Mouse (Mus musculus): ENCODE data around the gene Olfr49.
A peak's percentile ranks its signal among the peaks of the same experiment; 100 is the strongest.

Olfr49 gene

DNA sequence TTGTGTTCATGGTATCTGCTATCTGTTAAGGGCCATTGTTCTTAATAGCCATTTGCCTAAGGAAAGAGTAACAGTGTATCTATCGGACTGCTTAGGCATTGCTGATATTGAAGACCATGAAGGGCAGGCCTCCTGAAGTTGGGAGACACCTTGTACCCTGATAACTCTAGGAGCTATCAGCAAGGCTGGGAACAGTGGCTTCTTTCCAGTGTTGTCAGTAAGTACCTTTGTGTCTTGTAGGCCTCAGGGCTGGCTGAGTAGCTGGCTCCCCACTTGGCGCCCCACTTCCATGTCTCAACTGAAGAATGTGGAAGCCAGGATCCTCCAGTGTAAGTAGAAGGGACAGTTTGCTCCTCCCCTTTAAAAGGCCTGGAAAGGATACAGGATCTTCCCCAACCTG lies 23.4 kb downstream of the Olfr49 start:
- DNase-seq (ENCODE audit: low read depth): no peak

DNA sequence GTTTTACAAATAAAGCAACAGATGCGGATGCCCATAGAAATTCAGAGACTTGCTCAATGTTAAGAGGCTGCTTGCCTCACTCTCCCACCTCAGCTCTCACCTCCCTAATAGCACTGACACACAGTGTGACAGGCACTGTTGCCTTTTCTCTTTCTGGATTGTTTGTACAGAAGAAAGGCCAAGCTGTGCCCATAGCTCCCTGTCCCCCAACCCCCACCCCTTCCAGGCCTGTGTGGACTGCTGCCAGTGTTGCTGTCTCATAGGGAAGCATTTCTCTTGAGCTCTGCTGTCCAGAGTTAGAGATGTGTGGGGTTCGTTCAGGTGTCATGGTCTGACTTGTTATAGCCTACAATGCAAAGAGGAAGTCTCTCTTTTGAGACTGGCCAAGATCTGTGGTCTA lies 24.5 kb downstream of the Olfr49 start:
- DNase-seq (ENCODE audit: low read depth): no peak

DNA sequence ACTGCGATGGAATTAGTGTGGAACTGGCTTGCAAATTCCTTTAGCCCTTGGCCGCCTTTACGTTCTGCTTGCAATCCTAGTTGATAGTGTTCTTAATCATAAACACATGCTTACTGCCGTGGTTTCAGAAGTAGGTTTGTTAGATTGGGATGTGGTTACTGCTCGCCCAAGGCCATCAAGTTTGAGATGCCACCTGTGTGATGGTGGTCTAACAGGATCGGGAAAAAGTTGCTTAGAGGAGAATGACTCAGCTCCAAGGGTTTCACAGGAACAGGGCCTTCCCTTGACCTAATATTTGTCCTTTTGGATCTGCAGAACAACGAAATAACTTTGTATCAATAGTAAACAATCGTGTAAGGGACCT lies 25.0 kb downstream of the Olfr49 start:
- no peak for DNase-seq (ENCODE audit: low read depth)

DNA sequence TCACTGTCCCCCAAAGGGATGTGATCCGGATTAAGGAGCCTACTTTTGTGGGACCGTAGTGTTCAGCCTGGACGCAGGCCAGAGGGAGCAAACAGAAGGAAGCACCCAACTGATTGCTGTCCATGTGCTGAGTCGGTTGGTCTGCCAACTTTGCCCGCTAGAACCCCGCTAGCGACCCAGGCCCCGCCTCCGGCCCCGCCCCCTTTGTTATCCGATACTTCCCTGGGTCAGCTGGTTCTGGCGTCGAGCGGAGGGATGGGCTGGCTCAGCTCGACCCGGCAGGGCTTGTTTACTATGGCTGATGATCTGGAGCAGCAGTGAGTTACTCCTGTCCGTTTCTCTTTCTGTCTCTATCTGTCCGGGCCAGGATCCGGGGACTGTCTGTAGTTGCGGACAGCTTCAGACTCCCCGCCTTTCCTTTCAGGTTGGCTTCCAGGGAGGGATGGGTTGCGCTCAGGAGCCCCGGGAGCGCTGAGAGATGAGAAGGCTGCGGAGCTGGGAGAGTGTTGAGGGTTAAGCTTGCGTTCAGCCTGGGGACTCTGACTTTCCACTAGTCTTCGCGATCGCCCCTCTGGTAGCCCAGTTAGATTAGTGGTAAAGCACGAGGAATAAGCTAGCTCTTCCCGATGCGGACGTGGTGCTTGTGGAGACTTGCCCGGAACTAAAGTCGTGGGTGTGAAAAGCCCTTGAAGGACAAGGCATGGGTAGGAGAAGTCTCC lies 25.6 kb downstream of the Olfr49 start:
- peak; percentile 81 for DNase-seq (ENCODE audit: low read depth)

DNA sequence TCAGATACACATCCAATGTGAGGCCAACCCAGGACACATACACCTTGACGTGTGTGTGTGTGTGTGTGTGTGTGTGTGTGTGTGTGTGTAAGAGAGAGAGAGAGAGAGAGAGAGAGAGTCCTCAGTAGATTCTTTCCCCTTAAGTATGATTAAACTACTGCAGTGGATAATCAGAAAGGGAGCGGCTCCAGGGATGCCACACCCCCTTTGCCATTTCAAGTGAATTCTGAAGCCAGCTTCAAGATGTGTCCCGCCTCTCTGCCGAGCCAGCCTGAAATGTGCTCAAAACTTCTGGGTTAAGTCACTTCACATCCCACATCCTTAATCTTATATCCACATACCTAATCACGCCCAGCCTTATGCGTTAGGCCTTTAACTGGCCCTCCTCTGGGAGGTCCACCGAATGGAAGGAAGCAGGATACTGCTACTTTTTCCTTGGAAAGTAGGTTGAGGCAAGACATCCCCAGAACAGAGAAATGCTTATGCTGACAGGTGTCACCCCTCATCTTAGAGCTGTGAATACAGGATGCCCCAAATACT lies 26.5 kb downstream of the Olfr49 start:
- DNase-seq (ENCODE audit: low read depth): no peak

GRCm38 (mm10) chr14:54254670-54255202 lies 30.0 kb downstream of the Olfr49 start:
- DNase-seq (ENCODE audit: low read depth): no peak

- peak; percentile 95 for DNase-seq (ENCODE audit: low read depth)
These were observed 30.9 kb downstream of the Olfr49 start, which contains the start of the genes Dad1 and Abhd4 for GRCm38 (mm10) chr14:54253741-54254291. Gene Dad1, minus strand, starts transcription at chr14:54254104. Gene Abhd4, plus strand, starts transcription at chr14:54254188.

DNA sequence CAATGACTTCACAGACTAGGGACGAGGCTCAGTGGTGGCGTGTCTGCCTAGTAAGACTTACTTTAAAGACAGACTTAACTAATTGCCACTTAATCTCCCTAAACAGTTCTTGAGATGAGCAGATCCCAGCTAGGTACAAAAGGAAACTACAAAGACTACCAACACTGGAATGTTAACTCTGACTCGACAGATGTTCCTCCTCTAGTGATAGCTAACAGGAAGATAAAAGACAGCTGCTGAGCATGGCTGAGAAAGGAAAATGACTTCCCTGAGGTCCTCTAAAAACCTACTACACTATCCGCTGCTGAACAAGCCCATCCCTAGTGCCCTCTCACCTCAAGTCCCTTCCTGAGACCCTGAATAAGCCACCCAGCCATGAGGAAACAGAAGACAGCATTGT lies 34.6 kb downstream of the Olfr49 start:
- no peak for DNase-seq (ENCODE audit: low read depth)

GRCm38 (mm10) chr14:54249326-54249725 lies 35.4 kb downstream of the Olfr49 start:
- DNase-seq (ENCODE audit: low read depth): no peak

DNA sequence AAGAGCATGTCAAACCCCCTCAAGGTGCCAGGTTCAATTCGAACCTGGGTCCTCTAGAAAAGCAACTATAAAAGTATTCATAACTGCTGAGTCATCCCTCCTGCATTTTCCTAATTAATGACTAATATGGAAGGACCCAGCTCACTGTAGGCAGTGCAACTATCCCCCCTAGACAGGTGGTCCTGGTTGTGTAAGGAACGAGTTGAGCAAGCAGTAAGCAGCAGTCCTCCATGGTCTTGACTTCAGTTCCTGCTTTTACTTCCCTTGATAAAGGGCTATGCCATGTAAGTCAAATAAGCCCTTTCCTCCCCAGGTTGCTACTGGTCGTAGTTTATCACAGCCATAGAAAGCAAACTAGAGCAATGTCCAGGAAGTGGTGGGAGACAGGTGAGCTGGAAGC lies 38.5 kb downstream of the Olfr49 start:
- DNase-seq (ENCODE audit: low read depth): no peak

DNA sequence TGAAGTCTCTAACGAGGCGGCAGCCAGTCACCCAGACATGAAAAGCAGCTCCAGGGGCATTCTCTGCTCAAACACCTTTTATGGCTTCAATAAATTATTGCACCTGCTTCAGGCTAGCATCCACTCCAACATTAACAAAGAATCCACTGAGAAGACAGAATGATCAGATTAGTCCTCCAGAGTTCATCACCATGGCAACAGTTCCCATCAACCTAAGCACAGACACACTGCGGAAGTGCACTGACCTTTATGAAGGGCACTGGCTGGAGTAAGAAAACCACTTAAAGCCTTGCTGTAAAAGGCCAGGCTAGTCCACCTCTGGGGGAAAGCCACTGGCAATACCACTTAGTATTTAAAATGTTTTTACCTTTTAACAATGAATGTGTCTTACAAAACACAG lies 40.6 kb downstream of the Olfr49 start:
- DNase-seq (ENCODE audit: low read depth): no peak

DNA sequence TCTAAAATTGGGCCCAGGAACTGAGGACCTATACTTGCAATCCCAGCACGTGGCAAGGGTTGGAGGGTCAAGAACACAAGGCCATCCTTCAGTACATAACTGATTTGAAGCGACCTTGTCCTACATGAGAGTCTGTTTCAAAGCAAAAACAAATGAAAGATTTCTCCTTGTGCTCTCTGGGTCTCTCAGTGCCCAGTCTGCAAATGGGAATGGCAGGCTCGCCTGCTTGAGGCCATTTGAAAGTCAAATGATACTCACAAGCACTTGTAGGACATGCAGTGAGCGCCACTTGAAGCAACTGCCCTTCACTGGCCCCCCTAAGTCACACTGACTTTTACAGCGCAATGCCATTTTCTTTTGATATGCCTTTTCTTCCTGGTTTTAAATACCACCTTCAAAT lies 44.2 kb downstream of the Olfr49 start:
- no peak for DNase-seq (ENCODE audit: low read depth)

GRCm38 (mm10) chr14:54239002-54239736 lies 45.6 kb downstream of the Olfr49 start:
- DNase-seq (ENCODE audit: low read depth): peak; percentile 73

- DNase-seq (ENCODE audit: low read depth): no peak
These were observed 47.9 kb downstream of the Olfr49 start for GRCm38 (mm10) chr14:54236881-54237280.

DNA sequence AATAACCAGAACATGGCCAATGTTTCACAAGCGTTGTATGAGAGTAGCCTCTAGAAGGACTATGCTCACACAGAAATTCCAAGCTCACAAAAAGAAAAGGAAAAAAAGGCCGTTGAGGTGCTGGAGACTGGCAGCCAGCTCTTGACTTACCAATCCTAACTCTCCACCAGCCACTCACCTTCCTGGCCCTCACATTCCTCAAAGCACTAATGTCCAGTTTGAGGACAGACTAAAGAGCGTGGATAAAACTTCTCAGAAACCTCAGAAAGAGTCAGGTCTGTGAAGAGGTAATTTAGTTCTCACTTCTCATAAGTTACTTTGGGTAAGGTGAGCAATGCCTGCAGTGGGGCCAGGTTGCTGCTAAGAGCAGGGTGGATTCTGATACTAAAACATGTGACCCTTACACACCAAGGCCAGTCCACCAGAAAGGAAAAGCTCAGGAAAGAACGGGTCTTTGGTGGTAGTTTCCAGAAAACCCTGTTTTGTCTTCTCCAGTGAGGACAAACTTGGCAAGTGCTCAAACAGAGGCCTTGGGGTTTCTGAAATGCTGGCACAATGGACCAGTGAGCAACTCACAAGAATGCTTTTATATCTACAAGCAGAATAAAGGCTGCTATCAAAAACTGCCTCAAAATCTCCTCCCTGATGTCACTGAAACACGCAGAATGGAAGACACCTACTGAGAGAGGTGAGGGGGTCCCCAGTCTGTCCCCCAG lies 48.8 kb downstream of the Olfr49 start:
- no peak for DNase-seq (ENCODE audit: low read depth)

DNA sequence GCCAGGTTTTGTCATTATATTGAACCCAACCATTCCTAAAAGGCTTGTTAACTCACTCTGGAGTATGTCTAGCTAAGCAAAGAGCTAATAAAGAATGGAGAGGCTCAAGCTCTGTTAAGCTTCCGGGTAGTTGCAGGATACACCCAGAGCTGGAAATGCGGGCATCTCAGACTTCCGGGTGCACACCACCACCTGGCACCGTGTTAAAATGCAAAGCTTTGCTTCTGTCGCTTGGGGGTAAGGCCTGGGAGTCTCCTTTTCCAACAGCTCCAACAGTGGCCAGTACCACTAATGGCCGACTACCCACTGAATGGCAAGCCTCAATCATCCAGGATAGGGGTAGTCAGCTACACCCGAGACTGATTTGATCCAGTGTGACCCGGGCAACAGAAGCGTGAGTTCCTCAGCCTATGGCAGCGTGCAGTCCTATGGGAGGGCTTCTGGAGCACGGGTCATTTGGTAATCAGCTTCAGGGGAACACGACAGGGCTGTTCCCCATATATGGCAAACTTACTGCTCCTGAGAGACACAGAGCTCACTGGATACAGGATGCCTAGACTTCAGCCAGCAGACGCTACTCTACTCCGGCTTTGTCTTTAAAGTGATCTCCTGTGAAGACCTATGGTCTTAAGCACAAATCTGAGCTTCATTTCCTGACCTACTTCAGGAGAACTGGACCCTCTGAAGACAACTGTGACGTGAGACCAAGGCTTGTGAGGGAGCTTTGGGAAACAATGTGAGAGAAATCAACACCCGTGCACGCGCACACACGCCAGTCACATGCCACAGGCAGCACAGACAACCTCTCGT lies 50.3 kb downstream of the Olfr49 start:
- no peak for DNase-seq (ENCODE audit: low read depth)

DNA sequence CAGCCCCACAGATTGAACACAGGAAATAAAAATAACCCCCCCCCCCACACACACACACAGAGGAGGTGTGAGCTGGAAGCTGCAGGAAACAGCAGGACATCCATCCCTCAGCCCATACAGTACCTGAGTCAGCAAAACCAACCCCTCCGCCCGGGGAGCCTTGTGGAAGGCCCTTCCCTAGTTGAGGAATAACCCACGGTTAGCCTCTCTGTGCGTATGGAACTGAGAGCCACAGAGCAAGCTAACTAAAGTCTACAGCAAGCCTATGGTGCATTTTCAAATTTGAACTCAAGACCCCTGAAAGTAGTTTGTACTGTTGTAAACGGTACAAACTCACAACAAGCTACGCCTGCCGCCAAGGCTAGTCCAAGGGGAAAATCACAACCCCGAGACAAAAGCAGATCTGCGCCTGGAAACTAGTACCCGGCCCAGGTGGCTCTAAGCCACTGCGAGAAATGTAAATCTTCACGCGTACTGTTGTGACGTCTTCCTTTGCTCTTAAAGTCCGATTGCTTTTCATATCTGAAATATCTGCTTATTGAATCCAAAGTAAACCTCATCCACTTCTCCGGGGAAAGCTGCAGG lies 51.1 kb downstream of the Olfr49 start:
- no peak for DNase-seq (ENCODE audit: low read depth)

DNA sequence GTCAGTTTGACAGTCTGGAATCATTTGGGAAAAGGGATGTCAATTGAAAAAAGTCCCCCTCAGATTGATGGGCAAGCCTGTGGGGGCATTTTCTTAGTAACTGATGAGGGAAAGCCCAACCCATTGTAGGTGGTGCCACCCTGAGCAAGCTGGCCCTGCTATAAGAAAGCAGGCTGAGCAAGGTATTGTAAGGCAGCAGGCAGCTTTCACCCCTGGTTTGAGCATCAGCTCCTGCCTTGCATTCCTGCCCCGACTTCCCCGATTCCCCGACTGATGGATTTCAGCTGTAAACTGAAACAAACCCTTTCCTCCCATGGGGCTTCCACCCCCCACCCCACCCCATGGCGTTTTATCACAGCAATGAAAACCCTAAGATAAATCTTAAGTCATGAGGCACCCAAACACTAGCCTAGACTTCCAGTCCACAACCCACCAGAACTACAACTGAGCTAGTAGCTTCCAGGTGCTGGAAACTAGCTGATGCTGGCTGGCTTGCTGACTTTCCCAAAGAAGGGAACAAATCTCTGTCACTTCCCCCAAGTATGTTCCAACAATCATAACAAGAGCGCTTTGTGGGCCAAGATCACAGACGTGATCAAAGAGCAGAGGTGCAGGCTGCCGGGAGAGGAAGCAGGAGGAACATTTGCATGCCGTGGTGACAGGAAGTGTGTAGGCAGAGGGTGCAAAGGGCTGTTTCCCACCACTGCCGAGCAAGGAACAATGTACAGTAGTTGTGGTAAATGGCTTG lies 51.8 kb downstream of the Olfr49 start:
- no peak for DNase-seq (ENCODE audit: low read depth)

DNA sequence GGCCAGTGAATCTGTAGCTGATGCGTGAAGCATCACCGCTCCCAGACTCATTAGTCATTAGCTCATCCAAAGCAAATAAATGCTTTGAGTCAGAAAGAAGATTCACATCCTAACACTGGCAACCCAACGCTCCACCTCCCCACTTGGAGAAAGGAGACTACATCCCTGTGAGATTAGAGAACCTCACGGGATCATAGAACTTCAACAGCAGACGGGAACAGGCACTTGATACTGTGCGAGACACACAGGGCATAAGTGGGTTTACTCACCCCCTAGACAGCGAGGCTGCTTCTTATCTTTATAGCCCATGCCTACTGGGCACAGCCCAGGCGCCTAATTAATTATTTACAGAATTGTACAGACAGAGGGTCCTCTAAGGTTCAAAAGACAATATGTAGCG lies 52.6 kb downstream of the Olfr49 start:
- DNase-seq (ENCODE audit: low read depth): no peak
